In genomic region chr1:159812820-159813411, GRCm38 (mm10) we compare ENCODE assay signal across 8 mouse cellular contexts.
DNase-seq lines count a peak whose midpoint lies in the region; ATAC-seq and TF ChIP-seq lines count a peak whose summit lies in the region.

No protein-coding gene starts in this region.

- no peak overlapping the region for H3K9ac ChIP-seq in heart, embryonic 15.5 days
- H3K9ac ChIP-seq in limb, embryonic 14.5 days (ENCODE audit: low read depth, low read length, severe bottlenecking): no peak overlapping the region
- no peak overlapping the region for H3K9ac ChIP-seq in midbrain, embryonic 15.5 days

- peak; percentile 61 for DNase-seq in CD4-positive, CD25-positive, alpha-beta regulatory T cell, adult 2 months (ENCODE audit: low read depth, low spot score)
- peak; percentile 14 for DNase-seq in c-Kit-positive CD71-positive TER-119-positive erythroid progenitor cells, embryonic 14.5 days (ENCODE audit: low spot score)
- DNase-seq in limb, embryonic 14.5 days (ENCODE audit: low spot score): peak; percentile 21
- peak; percentile 31 to 54 for DNase-seq in thymus, postnatal 36 days
- no peak for DNase-seq in cerebellum, adult 11-12 months
- no peak for DNase-seq in gastrocnemius, adult 8-10 months (ENCODE audit: low spot score in 2 of 2)

- H3K4me2 ChIP-seq in heart, embryonic 15.5 days: peak overlapping the region; percentile 29; the same call in 1 of the 2 replicates
- H3K4me2 ChIP-seq in limb, embryonic 14.5 days (replicated peaks; ENCODE audit: low read depth, low read length, severe bottlenecking): no peak overlapping the region
- no peak overlapping the region for H3K4me2 ChIP-seq in midbrain, embryonic 15.5 days

- H3K4me1 ChIP-seq in heart, embryonic 15.5 days (replicated peaks): no peaks in the 10 kb centered on the region
- peaks cover 6% of the 10 kb centered on the region; the same call in 1 of the 2 replicates for H3K4me1 ChIP-seq in limb, embryonic 14.5 days (ENCODE audit: control insufficient read depth, insufficient read depth, low read length)
- H3K4me1 ChIP-seq in midbrain, embryonic 15.5 days: peaks cover 6% of the 10 kb centered on the region; the same call in 1 of the 2 replicates

- no peaks in the 10 kb centered on the region for H3K9me3 ChIP-seq in heart, embryonic 15.5 days (replicated peaks)
- no peaks in the 10 kb centered on the region for H3K9me3 ChIP-seq in limb, embryonic 14.5 days (ENCODE audit: control insufficient read depth, low read length)
- H3K9me3 ChIP-seq in midbrain, embryonic 15.5 days: no peaks in the 10 kb centered on the region

- no peaks in the 10 kb centered on the region for H3K36me3 ChIP-seq in heart, embryonic 15.5 days
- H3K36me3 ChIP-seq in limb, embryonic 14.5 days (ENCODE audit: control insufficient read depth, insufficient read depth, low read length): no peaks in the 10 kb centered on the region
- H3K36me3 ChIP-seq in midbrain, embryonic 15.5 days (replicated peaks): no peaks in the 10 kb centered on the region

- WGBS in heart, embryonic 15.5 days: 13% methylated on average over 7 of the region's 8 CpGs
- WGBS in limb, embryonic 14.5 days: 5% methylated on average over 7 of the region's 8 CpGs
- 14% methylated on average over 8 of the region's 8 CpGs for WGBS in midbrain, embryonic 15.5 days

- ATAC-seq in heart, embryonic 15.5 days (replicated peaks; ENCODE audit: insufficient number of reproducible peaks, insufficient read depth, low FRiP score, low read depth): peak; percentile 38; the same call in 1 of the 2 replicates
- peak; percentile 68 for ATAC-seq in limb, embryonic 14.5 days (ENCODE audit: low FRiP score, low read depth)
- ATAC-seq in midbrain, embryonic 15.5 days (replicated peaks): peak; percentile 55; the same call in 1 of the 2 replicates

- no peak for TF ChIP-seq POLR2A in limb, embryonic 14.5 days (IDR thresholded peaks at IDR 0.05; ENCODE audit: borderline replicate concordance, extremely low read depth, insufficient read depth, insufficient read length)

- no peak overlapping the region for H3K27ac ChIP-seq in heart, embryonic 15.5 days
- no peak overlapping the region for H3K27ac ChIP-seq in limb, embryonic 14.5 days (replicated peaks; ENCODE audit: low read depth, low read length)
- no peak overlapping the region for H3K27ac ChIP-seq in midbrain, embryonic 15.5 days

- H3K27me3 ChIP-seq in heart, embryonic 15.5 days: no peaks in the 10 kb centered on the region
- H3K27me3 ChIP-seq in limb, embryonic 14.5 days (ENCODE audit: control insufficient read depth, insufficient read depth, low read length): no peaks in the 10 kb centered on the region
- H3K27me3 ChIP-seq in midbrain, embryonic 15.5 days (replicated peaks): no peaks in the 10 kb centered on the region

- H3K4me3 ChIP-seq in heart, embryonic 15.5 days: no peak overlapping the region
- no peak overlapping the region for H3K4me3 ChIP-seq in limb, embryonic 14.5 days (replicated peaks; ENCODE audit: low read length)
- no peak overlapping the region for H3K4me3 ChIP-seq in midbrain, embryonic 15.5 days

Comparison
In these comparisons a context has a peak if more than half of its experiments do, and no peak if none do; other contexts are left out.
1. DNase-seq: peak in CD4-positive, CD25-positive, alpha-beta regulatory T cell, adult 2 months (single experiment), c-Kit-positive CD71-positive TER-119-positive erythroid progenitor cells, embryonic 14.5 days (single experiment), limb, embryonic 14.5 days (single experiment) and thymus, postnatal 36 days (2 of 2); none in cerebellum, adult 11-12 months (single experiment) and gastrocnemius, adult 8-10 months (0 of 2).
2. Peak in every context shown above with its lines, with median percentiles within 50 percentile points of each other: ATAC-seq.